Mouse (Mus musculus): Measurements from ENCODE around the gene Mkln1. TPM values are rescaled to one million over a fixed set of nuclear protein-coding genes. Genes with fewer than 3 reads are reported as not detected.

Gene Mkln1
- polyA plus RNA-seq, 1 experiment = 21.0 TPM

DNA sequence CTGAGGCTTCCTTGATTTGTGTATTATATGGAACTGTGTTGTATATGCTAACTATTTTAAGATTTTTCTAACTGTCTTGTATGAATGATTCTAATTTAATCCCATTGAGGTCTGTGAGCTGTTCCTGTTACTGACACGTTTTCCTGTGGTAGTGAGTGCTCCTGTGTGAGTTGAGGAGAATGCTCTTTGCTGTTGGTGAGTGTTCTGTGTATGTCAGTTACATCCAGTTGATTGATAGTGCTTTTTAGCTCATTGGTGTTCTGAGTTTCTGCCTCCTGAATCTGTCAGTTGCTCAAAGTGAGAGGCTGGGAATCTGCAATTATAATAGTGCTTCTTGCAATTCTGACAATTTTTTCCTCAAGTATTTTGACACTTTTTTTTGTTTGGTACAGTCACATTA lies 15.8 kb downstream of the Mkln1 start:
- Histone ChIP-seq H3K4me3 (ENCODE audit: extremely low read depth, insufficient read depth, insufficient read length) (no peak overlapping the region), H3K36me3 (ENCODE audit: control insufficient read depth, insufficient read depth, low read length) (no peaks in the 10 kb centered on the region; the same call in 1 of the 2 replicates), H3K4me1 (ENCODE audit: control insufficient read depth, insufficient read depth, insufficient read length) (no peaks in the 10 kb centered on the region; the same call in 1 of the 2 replicates), H3K27me3 (ENCODE audit: control insufficient read depth, insufficient read depth, low read length) (no peaks in the 10 kb centered on the region), H3K27ac (ENCODE audit: insufficient read depth, low read length) (no peak overlapping the region)
- DNase-seq (ENCODE audit: low read depth in 1 of 2, low spot score in 2 of 2) = no peak
- TF ChIP-seq CTCF (IDR thresholded peaks at IDR 0.05; ENCODE audit: extremely low read depth, insufficient read depth, insufficient read length, insufficient replicate concordance) = no peak
- no peak for TF ChIP-seq POLR2A (IDR thresholded peaks at IDR 0.05; ENCODE audit: low read depth, low read length)
- 9% methylated on average over 1 of the region's 1 CpGs for WGBS

DNA sequence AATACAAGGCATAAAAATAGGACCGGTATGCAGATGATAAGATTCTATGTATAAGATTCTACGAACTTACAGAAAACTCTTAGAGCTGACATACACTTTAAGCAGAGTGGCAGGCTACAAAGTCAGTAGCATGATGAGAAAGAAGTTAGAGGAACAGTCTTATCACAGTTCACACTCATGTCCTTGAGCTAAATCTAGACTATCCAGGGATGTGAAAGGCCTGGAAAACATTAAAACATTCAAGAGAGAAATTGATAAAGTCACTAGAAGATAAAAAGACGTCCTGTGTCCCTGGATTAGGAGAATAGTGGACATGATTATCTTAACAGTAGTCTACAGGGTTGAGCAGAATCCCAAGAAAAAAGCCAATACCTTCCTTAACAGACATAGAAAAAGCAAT lies 26.9 kb downstream of the Mkln1 start:
- 78% methylated on average over 3 of the region's 3 CpGs for WGBS
- H3K36me3 ChIP-seq (ENCODE audit: control insufficient read depth, insufficient read depth, low read length) = peaks cover 5% of the 10 kb centered on the region
- DNase-seq (ENCODE audit: low read depth in 1 of 2, low spot score in 2 of 2) = no peak
- H3K27ac ChIP-seq (ENCODE audit: insufficient read depth, low read length) = no peak overlapping the region
- H3K27me3 ChIP-seq (ENCODE audit: control insufficient read depth, insufficient read depth, low read length) = no peaks in the 10 kb centered on the region
- no peak overlapping the region for H3K4me3 ChIP-seq (ENCODE audit: extremely low read depth, insufficient read depth, insufficient read length)
- no peak for TF ChIP-seq CTCF (IDR thresholded peaks at IDR 0.05; ENCODE audit: extremely low read depth, insufficient read depth, insufficient read length, insufficient replicate concordance)
- no peak for TF ChIP-seq POLR2A (IDR thresholded peaks at IDR 0.05; ENCODE audit: low read depth, low read length)
- H3K4me1 ChIP-seq (ENCODE audit: control insufficient read depth, insufficient read depth, insufficient read length) = no peaks in the 10 kb centered on the region

DNA sequence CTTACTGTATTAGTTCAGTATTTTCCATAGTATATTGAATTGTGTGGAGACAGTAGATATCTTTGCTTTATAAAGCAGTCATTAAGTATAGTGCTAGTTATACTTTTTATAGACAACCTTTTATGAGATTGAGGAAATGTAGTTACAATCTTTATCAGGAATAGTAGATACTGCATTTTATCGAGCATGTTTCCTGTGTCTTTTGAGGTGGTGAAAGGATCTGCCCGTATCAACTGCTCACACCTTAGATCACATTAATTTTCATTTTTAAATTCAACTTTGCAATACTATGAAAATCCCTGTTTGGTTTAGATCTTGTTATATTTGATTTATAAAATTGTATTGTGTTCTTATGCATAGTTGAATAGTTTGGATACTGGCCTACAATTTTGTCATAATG lies 38.7 kb downstream of the Mkln1 start:
- no peaks in the 10 kb centered on the region for H3K27me3 ChIP-seq (ENCODE audit: control insufficient read depth, insufficient read depth, low read length)
- DNase-seq (ENCODE audit: low read depth in 1 of 2, low spot score in 2 of 2) = no peak
- H3K4me3 ChIP-seq (ENCODE audit: extremely low read depth, insufficient read depth, insufficient read length) = no peak overlapping the region
- H3K36me3 ChIP-seq (ENCODE audit: control insufficient read depth, insufficient read depth, low read length) = peaks cover 11% of the 10 kb centered on the region
- WGBS = 78% methylated on average over 2 of the region's 2 CpGs
- TF ChIP-seq CTCF (IDR thresholded peaks at IDR 0.05; ENCODE audit: extremely low read depth, insufficient read depth, insufficient read length, insufficient replicate concordance) (no peak), POLR2A (IDR thresholded peaks at IDR 0.05; ENCODE audit: low read depth, low read length) (no peak)
- H3K27ac ChIP-seq (ENCODE audit: insufficient read depth, low read length) = no peak overlapping the region
- no peaks in the 10 kb centered on the region for H3K4me1 ChIP-seq (ENCODE audit: control insufficient read depth, insufficient read depth, insufficient read length)

DNA sequence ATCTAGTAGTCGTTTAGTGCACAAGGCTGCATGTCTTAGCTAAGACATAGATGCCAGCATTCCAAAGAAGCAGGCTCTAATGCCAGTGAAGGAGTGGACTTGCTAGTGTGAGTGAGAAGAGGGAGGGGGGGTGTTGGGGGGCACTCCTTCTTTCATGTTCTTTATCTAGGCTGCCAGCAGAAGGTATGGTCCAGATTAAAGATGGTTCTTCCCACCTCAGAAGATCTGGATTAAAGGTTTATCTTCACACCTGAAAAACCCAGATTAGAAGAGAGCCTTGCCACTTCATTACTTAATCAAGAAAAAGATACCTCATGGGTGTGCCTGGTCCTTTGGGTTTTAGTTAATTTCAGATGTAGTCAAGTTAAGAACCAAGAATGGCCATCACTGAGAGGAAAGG lies 46.7 kb downstream of the Mkln1 start:
- Histone ChIP-seq H3K4me3 (ENCODE audit: extremely low read depth, insufficient read depth, insufficient read length) (no peak overlapping the region), H3K27me3 (ENCODE audit: control insufficient read depth, insufficient read depth, low read length) (no peaks in the 10 kb centered on the region), H3K36me3 (ENCODE audit: control insufficient read depth, insufficient read depth, low read length) (peaks cover 3% of the 10 kb centered on the region; the same call in 1 of the 2 replicates), H3K27ac (ENCODE audit: insufficient read depth, low read length) (no peak overlapping the region), H3K4me1 (ENCODE audit: control insufficient read depth, insufficient read depth, insufficient read length) (no peaks in the 10 kb centered on the region)
- DNase-seq (ENCODE audit: low read depth in 1 of 2, low spot score in 2 of 2) = no peak
- WGBS = 88% methylated on average over 1 of the region's 1 CpGs
- TF ChIP-seq POLR2A (IDR thresholded peaks at IDR 0.05; ENCODE audit: low read depth, low read length) = no peak
- no peak for TF ChIP-seq CTCF (IDR thresholded peaks at IDR 0.05; ENCODE audit: extremely low read depth, insufficient read depth, insufficient read length, insufficient replicate concordance)

DNA sequence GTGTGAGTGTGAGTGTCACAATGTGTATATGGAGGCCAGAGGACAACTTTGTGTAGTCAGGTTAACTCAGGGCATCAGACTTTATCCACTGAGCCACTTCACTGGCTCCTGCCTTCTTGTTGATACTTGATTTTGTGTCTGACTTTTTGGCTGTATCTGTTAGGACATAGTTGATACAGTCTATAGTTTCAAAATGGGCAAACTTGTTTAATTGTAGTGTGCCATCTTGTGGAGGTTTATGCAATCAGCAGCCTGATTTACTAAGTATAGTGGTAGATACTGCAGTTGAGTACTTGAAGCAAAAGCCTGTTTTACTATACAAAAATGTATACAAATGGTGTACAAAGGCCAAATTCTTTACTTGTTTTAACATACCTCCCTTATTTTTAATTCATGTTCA lies 55.2 kb downstream of the Mkln1 start:
- Histone ChIP-seq H3K4me3 (ENCODE audit: extremely low read depth, insufficient read depth, insufficient read length) (no peak overlapping the region), H3K27me3 (ENCODE audit: control insufficient read depth, insufficient read depth, low read length) (no peaks in the 10 kb centered on the region), H3K27ac (ENCODE audit: insufficient read depth, low read length) (no peak overlapping the region), H3K4me1 (ENCODE audit: control insufficient read depth, insufficient read depth, insufficient read length) (no peaks in the 10 kb centered on the region), H3K36me3 (ENCODE audit: control insufficient read depth, insufficient read depth, low read length) (peaks cover 5% of the 10 kb centered on the region)
- peak in 1 of 2 experiments; percentile 4 for DNase-seq (ENCODE audit: low read depth in 1 of 2, low spot score in 2 of 2)
- TF ChIP-seq POLR2A (IDR thresholded peaks at IDR 0.05; ENCODE audit: low read depth, low read length) (no peak), CTCF (IDR thresholded peaks at IDR 0.05; ENCODE audit: extremely low read depth, insufficient read depth, insufficient read length, insufficient replicate concordance) (no peak)

DNA sequence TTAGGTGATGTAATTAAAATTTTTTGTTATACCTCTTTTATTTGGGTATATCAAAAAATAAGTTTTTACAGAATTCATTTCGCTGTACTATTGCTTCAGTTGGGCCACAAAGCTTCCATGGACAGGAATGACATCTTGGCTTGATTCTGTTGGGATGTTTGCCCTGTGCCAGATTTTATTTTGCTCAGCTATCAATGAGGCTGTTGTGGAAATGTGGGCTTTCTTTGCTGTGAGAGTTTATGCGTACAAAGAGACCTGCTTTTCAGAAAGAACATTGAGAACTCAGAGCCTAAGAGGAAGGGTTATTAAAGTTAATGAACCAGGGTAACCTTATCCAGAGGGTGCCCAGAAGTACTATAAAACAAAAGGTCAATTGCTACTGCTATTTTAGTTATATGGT lies 56.8 kb downstream of the Mkln1 start:
- Histone ChIP-seq H3K4me3 (ENCODE audit: extremely low read depth, insufficient read depth, insufficient read length) (no peak overlapping the region), H3K4me1 (ENCODE audit: control insufficient read depth, insufficient read depth, insufficient read length) (no peaks in the 10 kb centered on the region), H3K27ac (ENCODE audit: insufficient read depth, low read length) (no peak overlapping the region), H3K36me3 (ENCODE audit: control insufficient read depth, insufficient read depth, low read length) (peaks cover 9% of the 10 kb centered on the region), H3K27me3 (ENCODE audit: control insufficient read depth, insufficient read depth, low read length) (no peaks in the 10 kb centered on the region)
- TF ChIP-seq POLR2A (IDR thresholded peaks at IDR 0.05; ENCODE audit: low read depth, low read length) (no peak), CTCF (IDR thresholded peaks at IDR 0.05; ENCODE audit: extremely low read depth, insufficient read depth, insufficient read length, insufficient replicate concordance) (no peak)
- 91% methylated on average over 2 of the region's 2 CpGs for WGBS
- no peak for DNase-seq (ENCODE audit: low read depth in 1 of 2, low spot score in 2 of 2)

DNA sequence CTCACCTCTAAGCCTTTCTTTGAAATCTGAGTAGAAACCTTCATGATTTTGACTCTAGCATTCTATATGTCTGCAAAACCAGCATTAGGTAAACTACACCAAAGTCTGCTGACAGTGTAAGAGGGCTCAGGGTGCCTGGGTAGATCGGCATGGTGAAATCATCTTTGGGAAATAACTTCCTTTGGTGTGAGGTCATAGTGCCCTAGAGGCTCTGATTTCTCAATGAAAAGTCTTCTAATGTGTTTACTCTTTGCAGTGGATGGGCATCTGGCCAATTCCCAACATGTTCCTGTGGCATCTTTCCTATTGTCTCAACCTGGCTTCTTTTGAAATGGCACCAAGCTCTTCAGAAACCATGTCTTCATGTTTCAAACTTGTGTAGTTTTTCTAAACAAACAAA lies 58.5 kb downstream of the Mkln1 start:
- H3K4me1 ChIP-seq (ENCODE audit: control insufficient read depth, insufficient read depth, insufficient read length) = no peaks in the 10 kb centered on the region
- DNase-seq (ENCODE audit: low read depth in 1 of 2, low spot score in 2 of 2) = no peak
- no peak overlapping the region for H3K4me3 ChIP-seq (ENCODE audit: extremely low read depth, insufficient read depth, insufficient read length)
- WGBS = 88% methylated on average over 1 of the region's 1 CpGs
- TF ChIP-seq POLR2A (IDR thresholded peaks at IDR 0.05; ENCODE audit: low read depth, low read length) (no peak), CTCF (IDR thresholded peaks at IDR 0.05; ENCODE audit: extremely low read depth, insufficient read depth, insufficient read length, insufficient replicate concordance) (no peak)
- H3K27ac ChIP-seq (ENCODE audit: insufficient read depth, low read length) = no peak overlapping the region
- H3K27me3 ChIP-seq (ENCODE audit: control insufficient read depth, insufficient read depth, low read length) = no peaks in the 10 kb centered on the region
- H3K36me3 ChIP-seq (ENCODE audit: control insufficient read depth, insufficient read depth, low read length) = peaks cover 12% of the 10 kb centered on the region

Measured in spleen, adult 2 months (tissue).